Mouse (Mus musculus): ENCODE data around the gene Fktn. TPM values are rescaled to one million over a fixed set of nuclear protein-coding genes. Genes with fewer than 3 reads are reported as not detected.

Gene Fktn
- polyA plus RNA-seq, 1 experiment from 2014 or later: 20.8 TPM

DNA sequence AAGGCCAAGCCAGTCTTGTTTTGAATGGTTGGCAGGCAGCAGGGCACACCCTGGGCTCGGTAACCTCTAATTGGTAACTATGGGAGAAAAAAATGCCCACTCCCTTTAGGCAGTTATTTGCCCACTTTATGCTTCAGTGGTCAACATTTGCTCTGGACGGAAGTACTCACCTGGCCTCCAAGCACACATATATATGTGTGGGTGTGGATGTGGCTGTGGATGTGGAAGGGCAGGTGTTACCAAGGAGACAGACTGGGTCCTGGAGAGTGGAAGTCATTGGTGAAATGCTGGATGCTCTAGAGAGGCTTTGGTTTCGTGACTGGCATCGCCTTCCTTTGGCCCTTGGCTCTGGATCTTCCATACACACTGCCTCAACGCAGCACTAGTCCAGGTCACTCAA lies 58.2 kb downstream of the Fktn start:
- Histone ChIP-seq H3K9ac (no peak overlapping the region), H3K9me3 (replicated peaks) (no peaks in the 10 kb centered on the region), H3K27ac (ENCODE audit: poor library complexity, severe bottlenecking) (no peak overlapping the region), H3K36me3 (peaks cover 3% of the 10 kb centered on the region; the same call in 1 of the 2 replicates), H3K27me3 (replicated peaks) (peaks cover 19% of the 10 kb centered on the region), H3K4me2 (no peak overlapping the region), H3K4me3 (no peak overlapping the region), H3K4me1 (replicated peaks) (peaks cover 7% of the 10 kb centered on the region)
- ATAC-seq (ENCODE audit: insufficient number of reproducible peaks, low FRiP score): no peak
- WGBS: 80% methylated on average over 5 of the region's 5 CpGs

DNA sequence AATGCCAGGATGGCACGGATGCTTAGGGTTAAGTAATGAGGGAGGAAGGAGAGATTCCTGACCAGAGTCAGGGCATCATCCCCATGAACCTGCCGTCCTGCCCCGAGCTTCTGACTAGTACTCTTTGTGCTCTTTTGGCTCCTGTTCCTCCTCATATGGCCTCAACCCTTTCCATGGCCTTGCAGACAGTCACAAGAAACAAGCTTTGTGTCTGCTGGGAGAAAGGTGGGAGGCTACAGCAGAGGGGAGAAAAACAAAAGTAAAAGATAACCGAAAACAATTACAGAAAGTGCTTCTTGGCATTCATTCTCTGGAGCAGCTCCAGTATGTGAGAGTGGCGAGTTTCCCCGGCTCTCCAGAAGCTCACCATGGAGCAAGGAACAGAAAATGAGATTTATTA lies 60.1 kb downstream of the Fktn start:
- 49% methylated on average over 6 of the region's 6 CpGs for WGBS
- peaks cover 29% of the 10 kb centered on the region for H3K27me3 ChIP-seq (replicated peaks)
- H3K9me3 ChIP-seq (replicated peaks): no peaks in the 10 kb centered on the region
- peaks cover 7% of the 10 kb centered on the region for H3K4me1 ChIP-seq (replicated peaks)
- ATAC-seq (ENCODE audit: insufficient number of reproducible peaks, low FRiP score): no peak
- H3K36me3 ChIP-seq: no peaks in the 10 kb centered on the region
- no peak overlapping the region for H3K4me2 ChIP-seq
- H3K4me3 ChIP-seq: no peak overlapping the region
- no peak overlapping the region for H3K9ac ChIP-seq
- H3K27ac ChIP-seq (ENCODE audit: poor library complexity, severe bottlenecking): no peak overlapping the region

DNA sequence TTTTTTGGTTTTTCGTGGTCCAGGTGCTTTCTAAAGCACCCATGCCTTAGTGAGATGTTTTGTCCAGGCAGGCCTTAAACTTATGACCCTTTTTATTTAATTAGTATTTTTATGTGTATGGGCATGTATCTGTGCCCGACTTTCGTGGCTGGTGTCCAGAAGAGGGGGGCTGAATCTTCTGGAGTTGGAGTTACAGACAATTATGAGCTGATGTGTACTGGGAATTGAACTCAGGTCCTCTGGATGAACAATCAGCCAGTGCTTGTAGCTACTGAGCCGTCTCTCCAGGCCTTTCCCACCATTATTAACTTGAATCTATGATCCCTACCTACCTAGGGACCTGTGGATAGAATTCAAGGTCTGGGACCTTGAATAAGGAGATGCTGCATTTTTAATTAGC lies 67.6 kb downstream of the Fktn start:
- H3K4me1 ChIP-seq (replicated peaks): peaks cover 6% of the 10 kb centered on the region; the same call in 1 of the 2 replicates
- no peak overlapping the region for H3K27ac ChIP-seq (ENCODE audit: poor library complexity, severe bottlenecking)
- no peak overlapping the region for H3K4me2 ChIP-seq
- H3K27me3 ChIP-seq (replicated peaks): peaks cover 19% of the 10 kb centered on the region
- H3K9ac ChIP-seq: no peak overlapping the region
- 59% methylated on average over 4 of the region's 4 CpGs for whole genome bisulfite sequencing
- ATAC-seq (ENCODE audit: insufficient number of reproducible peaks, low FRiP score): no peak
- H3K9me3 ChIP-seq (replicated peaks): no peaks in the 10 kb centered on the region
- no peak overlapping the region for H3K4me3 ChIP-seq
- no peaks in the 10 kb centered on the region for H3K36me3 ChIP-seq

DNA sequence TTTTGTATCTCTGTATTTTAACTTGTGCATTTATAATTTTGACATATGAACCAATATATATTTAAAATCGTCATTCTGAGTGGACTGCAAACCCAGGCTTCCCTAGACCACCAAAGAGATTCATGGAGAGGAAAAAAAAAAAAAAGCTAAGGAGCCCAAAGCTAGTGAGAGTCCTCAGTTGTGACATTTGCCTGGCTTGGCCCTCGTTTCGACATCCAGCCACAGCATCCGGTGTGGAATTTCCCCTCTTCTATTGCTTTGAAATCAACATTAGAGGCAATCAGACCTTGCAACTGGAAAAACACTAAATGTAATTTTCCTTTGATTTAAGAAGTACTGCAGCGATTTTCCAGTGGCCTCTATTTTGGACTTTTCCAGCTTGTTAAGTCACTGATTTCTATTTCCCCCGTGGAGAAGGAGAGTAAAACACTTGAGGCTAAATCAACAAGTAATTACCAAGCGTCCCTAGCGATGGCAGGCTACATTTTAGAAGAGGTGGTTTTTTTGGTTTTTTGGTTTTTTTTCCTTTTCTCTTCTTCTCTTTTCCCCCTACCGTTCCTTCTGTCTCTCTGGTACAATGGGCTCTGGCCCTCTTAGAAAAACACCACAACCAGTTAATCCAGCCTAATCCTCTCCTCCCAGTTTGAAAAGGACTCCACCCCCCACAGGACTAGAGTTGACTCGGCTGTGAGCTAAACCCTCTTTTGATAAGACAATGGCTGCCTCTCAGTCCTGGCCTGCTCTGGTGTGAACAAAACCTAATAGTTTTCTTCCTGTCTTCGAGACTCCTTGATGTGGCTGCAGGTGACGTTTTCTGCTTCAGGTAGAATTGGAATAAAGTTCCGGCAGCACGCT lies 68.6 kb downstream of the Fktn start:
- Histone ChIP-seq H3K4me3 (no peak overlapping the region), H3K27ac (ENCODE audit: poor library complexity, severe bottlenecking) (no peak overlapping the region), H3K27me3 (replicated peaks) (peaks cover 9% of the 10 kb centered on the region), H3K4me1 (replicated peaks) (peaks cover 6% of the 10 kb centered on the region; the same call in 1 of the 2 replicates), H3K9me3 (replicated peaks) (no peaks in the 10 kb centered on the region), H3K4me2 (no peak overlapping the region), H3K9ac (no peak overlapping the region), H3K36me3 (no peaks in the 10 kb centered on the region)
- 28% methylated on average over 14 of the region's 14 CpGs for WGBS
- ATAC-seq (ENCODE audit: insufficient number of reproducible peaks, low FRiP score): no peak

DNA sequence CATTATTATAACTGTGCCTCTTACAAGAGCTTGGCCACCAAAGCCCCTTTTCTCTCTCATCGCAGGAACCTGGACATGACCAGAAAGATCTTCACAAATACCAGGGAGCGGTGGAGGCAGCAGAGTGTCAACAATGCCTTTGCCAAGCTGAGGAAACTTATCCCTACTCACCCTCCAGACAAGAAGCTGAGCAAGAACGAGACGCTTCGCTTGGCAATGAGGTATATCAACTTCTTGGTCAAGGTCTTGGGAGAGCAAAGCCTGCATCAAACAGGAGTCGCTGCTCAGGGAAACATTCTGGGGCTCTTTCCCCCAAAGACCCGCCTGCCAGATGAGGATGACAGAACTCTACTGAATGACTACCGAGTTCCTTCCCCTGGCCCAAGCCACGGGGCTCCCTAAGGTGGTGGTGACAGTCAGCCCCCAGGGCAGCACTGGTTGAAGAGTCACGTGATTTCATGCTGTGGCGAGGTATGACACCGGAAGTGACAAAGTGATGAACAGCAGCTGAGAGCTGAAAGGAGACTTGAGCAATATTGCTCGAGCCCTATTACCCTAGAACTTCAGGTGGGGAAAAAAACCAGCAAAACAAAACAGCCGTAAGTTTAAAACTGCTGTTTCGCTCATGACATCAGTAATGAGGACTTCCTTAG lies 72.1 kb downstream of the Fktn start:
- Histone ChIP-seq H3K27me3 (replicated peaks) (no peaks in the 10 kb centered on the region), H3K4me2 (no peak overlapping the region), H3K9ac (no peak overlapping the region), H3K4me1 (replicated peaks) (peaks cover 6% of the 10 kb centered on the region; the same call in 1 of the 2 replicates), H3K36me3 (no peaks in the 10 kb centered on the region), H3K9me3 (replicated peaks) (no peaks in the 10 kb centered on the region), H3K27ac (ENCODE audit: poor library complexity, severe bottlenecking) (no peak overlapping the region), H3K4me3 (no peak overlapping the region)
- no peak for ATAC-seq (ENCODE audit: insufficient number of reproducible peaks, low FRiP score)
- 67% methylated on average over 15 of the region's 15 CpGs for WGBS

DNA sequence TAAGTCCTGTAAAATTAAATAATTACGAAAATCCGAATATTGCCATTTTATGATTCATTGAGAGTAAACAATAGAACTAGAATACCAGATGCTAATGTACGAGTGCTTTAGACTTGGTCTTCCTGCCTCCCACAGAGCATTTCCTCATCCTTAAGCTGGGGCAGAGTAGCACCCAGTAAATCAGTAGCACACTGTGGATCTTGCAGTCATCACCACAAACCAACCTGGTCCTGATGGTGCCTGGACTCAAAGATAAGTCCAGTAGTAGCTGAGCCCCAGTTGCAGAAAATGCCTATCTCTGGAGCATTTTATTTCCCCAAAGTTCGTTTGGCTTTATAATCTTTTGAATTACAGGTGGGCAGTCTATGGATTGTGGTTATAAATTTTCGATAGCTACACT lies 73.1 kb downstream of the Fktn start:
- Histone ChIP-seq H3K9ac (no peak overlapping the region), H3K9me3 (replicated peaks) (no peaks in the 10 kb centered on the region), H3K36me3 (no peaks in the 10 kb centered on the region), H3K4me3 (no peak overlapping the region), H3K4me2 (no peak overlapping the region), H3K27ac (ENCODE audit: poor library complexity, severe bottlenecking) (no peak overlapping the region), H3K4me1 (replicated peaks) (peaks cover 6% of the 10 kb centered on the region; the same call in 1 of the 2 replicates), H3K27me3 (replicated peaks) (no peaks in the 10 kb centered on the region)
- ATAC-seq (ENCODE audit: insufficient number of reproducible peaks, low FRiP score): no peak
- WGBS: 71% methylated on average over 5 of the region's 5 CpGs

DNA sequence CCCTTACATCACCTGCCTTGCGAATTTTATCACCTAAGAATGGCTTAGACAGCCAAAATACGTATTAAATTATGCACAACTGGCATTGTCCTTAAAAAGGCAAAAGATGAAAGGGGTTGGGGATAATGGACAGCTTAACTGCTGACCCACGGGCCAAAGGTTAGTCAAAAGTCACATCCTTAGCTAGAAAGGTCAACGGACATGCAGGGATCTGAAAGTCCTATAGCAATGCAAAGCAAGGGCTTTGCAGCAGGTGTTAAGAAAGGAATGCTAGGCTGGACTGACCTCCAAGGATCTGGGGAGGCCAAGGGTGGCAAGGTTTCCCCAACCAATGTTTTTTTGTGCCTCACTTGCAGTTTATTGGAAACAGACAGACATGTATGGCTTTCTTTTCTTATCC lies 75.5 kb downstream of the Fktn start:
- Histone ChIP-seq H3K27me3 (replicated peaks) (no peaks in the 10 kb centered on the region), H3K36me3 (no peaks in the 10 kb centered on the region), H3K27ac (ENCODE audit: poor library complexity, severe bottlenecking) (no peak overlapping the region), H3K9ac (no peak overlapping the region), H3K9me3 (replicated peaks) (no peaks in the 10 kb centered on the region), H3K4me2 (no peak overlapping the region), H3K4me3 (no peak overlapping the region), H3K4me1 (replicated peaks) (0 out of 2 replicates have a peak, but pooled peaks cover 4% of the 10 kb centered on the region)
- ATAC-seq (ENCODE audit: insufficient number of reproducible peaks, low FRiP score): no peak
- 38% methylated on average over 4 of the region's 4 CpGs for WGBS

DNA sequence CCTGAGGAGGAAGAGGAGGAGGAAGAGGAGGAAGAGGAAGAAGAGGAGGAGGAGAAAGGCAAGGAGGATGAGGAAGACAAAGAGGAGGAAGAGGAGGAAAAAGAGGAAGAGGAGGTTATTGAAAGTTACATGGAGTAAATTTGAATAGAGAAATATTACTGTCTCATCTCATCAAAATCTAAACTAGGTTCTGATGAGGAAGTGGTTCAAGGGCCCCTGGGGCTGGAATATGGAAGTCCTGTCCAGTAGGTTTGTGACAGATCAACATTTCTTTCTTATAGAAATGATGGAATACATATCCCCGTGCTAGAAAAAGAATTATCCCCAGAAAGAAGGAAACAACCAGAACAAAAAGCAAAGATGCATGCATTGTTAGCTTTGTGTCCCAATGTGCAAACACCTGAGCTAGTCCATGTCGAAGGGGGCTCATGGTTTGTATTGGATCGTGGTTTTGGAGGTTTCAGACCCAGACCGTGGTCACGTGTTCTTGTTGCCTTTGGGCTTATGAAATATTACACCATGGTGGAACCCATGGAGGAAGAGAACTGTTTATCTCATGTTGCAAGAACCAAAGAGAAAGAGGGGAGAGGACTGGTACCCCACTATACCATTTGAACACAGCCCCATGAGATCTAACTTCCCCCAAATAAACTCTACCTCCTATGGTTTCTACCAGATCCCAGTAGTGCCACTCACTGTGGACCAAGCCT lies 80.6 kb downstream of the Fktn start:
- no peak overlapping the region for H3K27ac ChIP-seq (ENCODE audit: poor library complexity, severe bottlenecking)
- H3K4me1 ChIP-seq (replicated peaks): peaks cover 24% of the 10 kb centered on the region
- ATAC-seq (ENCODE audit: insufficient number of reproducible peaks, low FRiP score): no peak
- H3K9me3 ChIP-seq (replicated peaks): no peaks in the 10 kb centered on the region
- H3K36me3 ChIP-seq: no peaks in the 10 kb centered on the region
- no peaks in the 10 kb centered on the region for H3K27me3 ChIP-seq (replicated peaks)
- H3K4me2 ChIP-seq: no peak overlapping the region
- no peak overlapping the region for H3K4me3 ChIP-seq
- H3K9ac ChIP-seq: no peak overlapping the region
- 87% methylated on average over 5 of the region's 5 CpGs for WGBS

DNA sequence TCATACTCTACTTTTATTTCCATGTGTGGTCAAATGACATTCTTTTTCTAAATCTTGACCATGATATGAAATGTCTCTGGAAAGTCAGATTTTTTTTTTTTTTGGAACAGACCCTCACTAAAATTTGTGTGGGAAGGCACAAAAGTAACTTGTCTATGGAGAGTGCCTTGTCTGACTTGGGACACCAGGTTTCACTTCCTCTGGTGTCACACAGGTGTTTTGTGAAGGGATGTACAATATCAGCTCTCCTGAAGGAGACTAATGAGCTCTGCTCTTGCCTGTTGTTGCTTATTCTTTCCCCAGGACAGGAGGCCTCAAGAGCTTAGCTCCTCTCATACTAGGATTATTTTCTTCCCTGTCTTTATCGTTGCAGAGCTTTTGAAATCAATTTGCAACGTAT lies 81.3 kb downstream of the Fktn start:
- no peak for ATAC-seq (ENCODE audit: insufficient number of reproducible peaks, low FRiP score)
- Histone ChIP-seq H3K9ac (no peak overlapping the region), H3K4me2 (no peak overlapping the region), H3K4me1 (replicated peaks) (peaks cover 30% of the 10 kb centered on the region), H3K36me3 (no peaks in the 10 kb centered on the region), H3K27me3 (replicated peaks) (no peaks in the 10 kb centered on the region), H3K27ac (ENCODE audit: poor library complexity, severe bottlenecking) (no peak overlapping the region), H3K9me3 (replicated peaks) (no peaks in the 10 kb centered on the region), H3K4me3 (no peak overlapping the region)
- whole genome bisulfite sequencing: 74% methylated on average over 2 of the region's 2 CpGs

DNA sequence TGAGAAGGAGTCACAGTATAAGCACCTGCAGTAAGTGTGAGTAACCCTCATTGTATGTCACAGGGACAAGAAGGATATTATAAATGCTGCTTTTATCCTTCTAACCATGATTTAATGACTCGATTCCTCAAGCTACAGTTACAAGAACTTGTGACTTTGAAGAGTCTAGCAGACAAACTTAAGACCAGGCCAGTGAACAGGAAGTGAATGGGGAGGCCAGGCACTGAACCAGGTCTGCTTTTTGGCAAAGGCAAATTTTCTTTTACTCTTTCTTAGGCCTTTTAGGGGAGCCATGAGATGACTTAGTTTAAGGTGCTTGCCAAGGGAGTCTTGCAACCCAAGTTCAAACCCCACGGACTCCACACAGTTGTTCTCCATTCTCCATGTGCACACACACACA lies 81.9 kb downstream of the Fktn start:
- H3K4me2 ChIP-seq: no peak overlapping the region
- H3K27me3 ChIP-seq (replicated peaks): no peaks in the 10 kb centered on the region
- no peak overlapping the region for H3K9ac ChIP-seq
- no peaks in the 10 kb centered on the region for H3K36me3 ChIP-seq
- H3K9me3 ChIP-seq (replicated peaks): no peaks in the 10 kb centered on the region
- H3K4me3 ChIP-seq: no peak overlapping the region
- ATAC-seq (ENCODE audit: insufficient number of reproducible peaks, low FRiP score): no peak
- H3K27ac ChIP-seq (ENCODE audit: poor library complexity, severe bottlenecking): no peak overlapping the region
- 80% methylated on average over 2 of the region's 2 CpGs for WGBS
- H3K4me1 ChIP-seq (replicated peaks): peaks cover 33% of the 10 kb centered on the region

All from heart, embryonic 12.5 days (tissue).